Mouse (Mus musculus) thymus, adult 2 months (tissue): Measurements from ENCODE around the gene Il2rg. TPM values are rescaled to one million over a fixed set of nuclear protein-coding genes. Genes with fewer than 3 reads are reported as not detected.

Experiments used
- DNase-seq: peaks from one replicate; pipeline ENCODE4 v3.0.0; 2021
- H3K27ac ChIP-seq: fragments of 200-500 bp; 2 replicates; pipeline ENCODE4 v1.5.1; 2012; ENCODE audit warnings: low read length, control low read depth; ENCODE audit not compliant: control insufficient read depth, insufficient read depth
- H3K27me3 ChIP-seq: fragments of 200-500 bp; 2 replicates; pipeline ENCODE4 v1.6.1; 2012; ENCODE audit warnings: mild to moderate bottlenecking, low read length, moderate library complexity, mixed read lengths; ENCODE audit not compliant: control insufficient read depth, insufficient read depth
- H3K36me3 ChIP-seq: fragments of 200-500 bp; 2 replicates; pipeline ENCODE4 v1.6.1; 2012; ENCODE audit warnings: mild to moderate bottlenecking, low read length, moderate library complexity; ENCODE audit not compliant: control insufficient read depth, insufficient read depth
- H3K4me1 ChIP-seq: fragments of 200-500 bp; replicated peaks from 2 replicates; pipeline ENCODE4 v1.6.1; 2012; ENCODE audit warnings: low read length; ENCODE audit not compliant: control insufficient read depth, insufficient read depth
- H3K4me3 ChIP-seq: fragments of 200-500 bp; 2 replicates; pipeline ENCODE4 v1.5.1; 2012; ENCODE audit warnings: mild to moderate bottlenecking, low read length, control low read depth, moderate library complexity; ENCODE audit not compliant: control insufficient read depth, insufficient read depth
- CTCF ChIP-seq: fragments of 200-500 bp; IDR thresholded peaks from 2 replicates; pipeline ENCODE4 v1.5.1; 2012; ENCODE audit warnings: mild to moderate bottlenecking, control low read depth, low read length, moderate library complexity, borderline replicate concordance; ENCODE audit not compliant: control insufficient read depth, poor library complexity, insufficient read depth; ENCODE audit errors: extremely low read depth
- POLR2A ChIP-seq: fragments of 200-500 bp; IDR thresholded peaks from 2 replicates; pipeline ENCODE4 v1.6.1; 2012; ENCODE audit warnings: mild to moderate bottlenecking, low read length, control low read depth, moderate library complexity; ENCODE audit not compliant: control insufficient read depth, poor library complexity, insufficient read depth; ENCODE audit errors: extremely low read depth
- WGBS: fragments of 180-500 bp; shearing (Covaris S2); methylation state at CpG from one replicate; pipeline ENCODE4 v1.1.7; 2018; 5-methylcytosine and 5-hydroxymethylcytosine counted together
- polyA plus RNA-seq: library from polyadenylated mRNA; depleted of rRNA; stranded (reverse); fragments of >200 nt; gene quantifications from 2 replicates; pipeline ENCODE4 v1.2.3, GENCODE M21; 2012

Gene Il2rg
- polyA plus RNA-seq, 1 experiment, result 430 TPM

DNA sequence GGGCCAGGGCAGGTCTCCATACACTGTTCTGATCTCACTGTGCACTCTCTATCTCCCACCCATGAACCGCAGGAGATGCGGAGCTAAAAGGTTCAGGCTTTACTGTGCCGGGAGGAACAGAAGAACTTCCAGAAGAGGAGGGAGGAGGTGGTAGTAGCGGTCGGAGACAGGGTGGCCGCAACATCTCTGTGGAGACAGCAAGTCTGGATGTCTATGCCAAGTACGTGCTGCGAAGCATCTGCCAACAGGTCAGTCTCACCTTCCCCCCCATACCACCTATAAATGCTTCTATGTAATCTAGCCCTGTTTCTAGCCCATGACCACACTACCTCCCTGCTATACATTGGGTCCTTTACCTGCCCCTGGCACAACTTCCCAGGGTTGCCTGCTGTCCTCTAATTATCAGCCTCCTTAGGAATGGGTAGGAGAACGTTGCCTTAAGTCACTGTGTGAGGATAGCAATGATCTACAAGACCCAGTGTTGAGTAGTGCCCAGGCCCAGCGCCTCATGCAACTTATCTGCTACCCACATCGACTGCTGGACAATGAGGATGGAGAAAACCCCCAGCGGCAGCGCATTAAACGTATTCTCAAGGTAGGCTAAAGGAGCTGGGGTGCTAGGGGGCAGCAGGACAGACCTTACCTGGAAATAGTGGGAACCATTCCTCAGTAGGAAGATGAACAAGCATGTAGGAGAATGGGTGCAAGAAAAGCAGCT lies 18.1 kb upstream of the Il2rg start:
- DNase-seq, result no peak
- Histone ChIP-seq H3K27ac (no peak overlapping the region), H3K4me1 (no peaks in the 10 kb centered on the region), H3K27me3 (no peaks in the 10 kb centered on the region), H3K4me3 (no peak overlapping the region), H3K36me3 (peaks cover 47% of the 10 kb centered on the region)
- no peak for TF ChIP-seq CTCF
- TF ChIP-seq POLR2A, result no peak
- WGBS, result 97% methylated on average over 14 of the region's 14 CpGs

DNA sequence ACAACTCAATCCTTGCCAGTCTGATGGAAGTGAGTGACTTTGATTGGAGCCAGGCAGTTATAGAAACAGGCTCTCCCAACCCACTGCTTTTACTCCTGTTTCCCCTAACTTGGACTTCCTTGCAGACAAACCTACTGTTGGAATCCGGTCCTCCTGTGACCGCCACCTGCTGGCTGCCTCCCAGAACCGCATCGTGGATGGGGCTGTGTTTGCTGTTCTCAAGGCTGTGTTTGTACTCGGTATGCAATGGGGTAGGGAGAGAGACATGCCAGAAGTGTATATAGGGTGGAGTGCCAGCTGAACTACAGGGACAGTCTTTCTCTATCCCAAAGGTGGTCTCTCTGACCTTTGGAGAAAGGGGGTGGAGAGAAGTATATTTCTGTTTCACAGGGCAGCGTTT lies 17.5 kb upstream of the Il2rg start:
- DNase-seq, result peak; percentile 72
- Histone ChIP-seq H3K36me3 (peaks cover 50% of the 10 kb centered on the region), H3K4me1 (no peaks in the 10 kb centered on the region), H3K27me3 (no peaks in the 10 kb centered on the region), H3K4me3 (no peak overlapping the region), H3K27ac (no peak overlapping the region)
- peak; percentile 63 for TF ChIP-seq CTCF
- no peak for TF ChIP-seq POLR2A
- 27% methylated on average over 6 of the region's 6 CpGs for WGBS

DNA sequence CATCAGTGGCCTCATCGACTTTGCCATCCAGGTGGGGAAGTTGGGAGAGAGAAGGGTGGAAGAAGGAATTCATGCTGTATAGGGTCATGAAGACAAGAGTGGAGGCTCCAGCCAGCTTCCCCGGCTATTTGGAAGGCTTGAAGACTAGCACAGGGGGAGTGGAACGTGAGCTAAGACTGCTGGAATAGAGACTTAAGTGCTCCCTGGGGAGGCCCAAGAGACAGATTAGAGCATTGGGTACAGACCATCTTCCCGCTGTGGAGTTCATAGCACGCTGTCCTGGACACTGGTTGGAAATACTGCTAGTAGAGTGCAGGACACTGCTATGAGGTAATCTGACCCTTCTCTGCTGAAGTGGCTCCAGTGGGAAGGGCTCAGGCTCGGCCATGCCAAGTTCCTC lies 14.8 kb upstream of the Il2rg start:
- 94% methylated on average over 6 of the region's 6 CpGs for WGBS
- Histone ChIP-seq H3K4me3 (no peak overlapping the region), H3K27ac (no peak overlapping the region), H3K27me3 (no peaks in the 10 kb centered on the region), H3K4me1 (no peaks in the 10 kb centered on the region), H3K36me3 (peaks cover 52% of the 10 kb centered on the region)
- TF ChIP-seq POLR2A (no peak), CTCF (no peak)
- no peak for DNase-seq

DNA sequence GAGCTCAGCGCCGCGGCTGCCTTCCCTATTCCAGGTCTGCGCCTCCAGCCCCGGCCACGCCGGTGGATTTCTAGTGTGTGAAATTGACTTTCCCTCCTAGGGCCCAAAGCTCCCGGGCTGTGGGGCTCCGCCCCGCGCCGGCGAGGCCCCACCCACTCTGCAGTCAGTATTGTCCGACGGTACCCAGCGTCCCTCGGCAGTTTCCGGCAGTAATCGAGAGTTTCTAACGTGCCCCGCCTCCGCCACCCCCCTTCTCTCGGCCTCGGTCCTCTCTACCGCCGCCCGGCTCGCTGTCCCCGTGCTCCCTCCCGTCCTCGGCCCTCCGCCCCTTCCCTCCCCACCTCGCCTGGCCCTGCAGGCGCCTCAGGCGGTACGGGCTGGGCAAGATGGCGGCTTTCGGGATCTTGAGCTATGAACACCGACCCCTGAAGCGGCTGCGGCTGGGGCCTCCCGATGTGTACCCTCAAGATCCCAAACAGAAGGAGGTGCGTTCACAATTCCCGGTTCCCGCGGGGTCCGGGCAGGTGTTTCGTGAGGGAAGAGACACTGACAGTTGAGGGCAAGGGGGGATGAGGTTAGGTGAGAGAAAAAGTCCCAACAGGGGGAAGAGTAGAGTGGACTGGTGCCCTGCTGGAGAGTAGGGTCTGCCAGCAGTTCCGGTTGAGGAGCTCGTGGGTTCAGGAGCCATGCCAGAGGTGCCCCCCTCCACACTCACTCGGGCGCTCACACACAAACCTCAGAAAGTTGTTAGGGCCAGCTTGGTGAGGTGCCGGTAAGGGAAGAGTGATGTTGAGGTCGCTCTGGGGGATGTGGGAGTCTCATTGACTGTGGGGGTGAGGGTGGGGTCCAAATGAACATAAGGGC lies 6.1 kb upstream of the Il2rg start, which contains the start of gene Med12:
TSS of gene Med12 (plus strand) at position 156 of the 864 bp plus-strand sequence.
- H3K4me3 ChIP-seq, result peak within 1 kb of the TSS; percentile 91
- under 1% methylated on average over 53 of the region's 54 CpGs for WGBS
- DNase-seq, result peak; percentile 86
- no peaks in the 10 kb centered on the region for H3K27me3 ChIP-seq
- peak within 1 kb of the TSS; percentile 95 for H3K27ac ChIP-seq
- peaks cover 22% of the 10 kb centered on the region; the same call in 1 of the 2 replicates for H3K36me3 ChIP-seq
- H3K4me1 ChIP-seq, result peaks cover 12% of the 10 kb centered on the region
- TF ChIP-seq POLR2A (peak; percentile 46), CTCF (no peak)

DNA sequence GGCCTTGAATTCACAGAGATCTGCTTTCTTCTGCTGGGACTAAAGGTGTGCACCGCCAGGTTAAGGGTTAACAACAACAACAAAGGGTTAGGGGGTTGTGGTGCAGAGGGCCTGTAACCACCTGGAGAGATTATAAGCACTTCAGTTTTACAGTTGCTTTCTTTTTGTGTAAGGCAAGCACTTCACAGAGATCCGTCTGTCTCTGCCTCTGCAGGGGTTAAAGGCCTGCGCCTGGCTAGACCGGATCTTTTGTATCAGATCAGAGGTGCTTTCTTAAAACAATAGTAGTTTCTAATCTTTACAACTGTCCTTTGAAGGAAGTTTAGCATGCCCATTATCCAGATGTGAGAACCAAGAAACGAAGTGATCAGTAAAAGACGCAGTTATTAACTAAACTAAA lies 5.4 kb upstream of the Il2rg start:
- peaks cover 18% of the 10 kb centered on the region; the same call in 1 of the 2 replicates for H3K36me3 ChIP-seq
- WGBS, result 7% methylated on average over 6 of the region's 6 CpGs
- peaks cover 16% of the 10 kb centered on the region for H3K4me1 ChIP-seq
- peak overlapping the region; percentile 95 for H3K27ac ChIP-seq
- peak; percentile 29 for DNase-seq
- peak overlapping the region; percentile 91 for H3K4me3 ChIP-seq
- no peak for TF ChIP-seq POLR2A
- no peak for TF ChIP-seq CTCF
- H3K27me3 ChIP-seq, result no peaks in the 10 kb centered on the region

DNA sequence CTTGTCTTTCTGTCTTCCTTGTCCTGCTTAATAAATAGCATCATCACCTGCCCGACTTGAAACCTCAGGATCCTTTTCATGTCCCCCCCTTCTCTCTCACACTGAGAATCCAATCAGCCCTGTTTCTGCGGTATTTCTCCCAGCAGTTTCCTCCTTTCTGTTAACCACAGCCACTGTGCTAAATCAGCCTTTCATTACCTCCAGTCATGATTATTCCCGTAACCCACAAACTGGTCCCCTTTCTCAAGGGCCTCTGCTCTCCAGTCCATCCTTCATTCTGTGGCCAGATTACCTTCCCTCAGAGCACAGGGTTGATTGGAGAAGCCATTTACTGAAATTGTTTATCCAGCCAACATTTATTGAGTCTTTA lies 685 bp upstream of the Il2rg start, which contains the start of gene Gm20489:
TSS of gene Gm20489 (minus strand) at position 269 of the 370 bp plus-strand sequence.
- no peaks in the 10 kb centered on the region for H3K27me3 ChIP-seq
- peaks cover 24% of the 10 kb centered on the region for H3K36me3 ChIP-seq
- TF ChIP-seq CTCF (no peak), POLR2A (no peak)
- peak within 1 kb of the TSS; percentile 94 for H3K4me3 ChIP-seq
- 8% methylated on average over 3 of the region's 3 CpGs for WGBS
- DNase-seq, result no peak
- H3K27ac ChIP-seq, result peak within 1 kb of the TSS; percentile 100
- peaks cover 23% of the 10 kb centered on the region for H3K4me1 ChIP-seq
